Mouse (Mus musculus) kidney, embryonic 16.5 days (tissue): ENCODE data around the gene Begain. TPM values are rescaled to one million over a fixed set of nuclear protein-coding genes. Genes with fewer than 3 reads are reported as not detected.
A peak's percentile ranks its signal among the peaks of the same experiment; 100 is the strongest.

ENCODE experiments used
- ATAC-seq: fragments of 200-750 bp; cut with Nextera tagmentation; 2 replicates; pipeline ENCODE4 v1.8.0; 2017; ENCODE audit warnings: moderate TSS enrichment; ENCODE audit not compliant: low FRiP score, low TSS enrichment
- H3K27ac ChIP-seq: fragments of 300-500 bp; sonication (generic); 2 replicates; pipeline ENCODE4 v1.5.1; 2014; ENCODE audit warnings: low read length
- H3K27me3 ChIP-seq: fragments of 300-500 bp; sonication (generic); 2 replicates; pipeline ENCODE4 v1.6.1; 2014; ENCODE audit warnings: low read length, control low read depth, mixed read lengths; ENCODE audit not compliant: insufficient read depth
- H3K36me3 ChIP-seq: fragments of 300-500 bp; sonication (generic); 2 replicates; pipeline ENCODE4 v1.6.1; 2014; ENCODE audit warnings: low read length, control low read depth, mixed read lengths; ENCODE audit not compliant: insufficient read depth
- H3K4me1 ChIP-seq: fragments of 300-500 bp; sonication (generic); 2 replicates; pipeline ENCODE4 v1.6.1; 2014; ENCODE audit warnings: low read length, control low read depth, mixed read lengths; ENCODE audit not compliant: insufficient read depth
- H3K4me2 ChIP-seq: fragments of 300-500 bp; sonication (generic); replicated peaks from 2 replicates; pipeline ENCODE4 v1.6.1; 2014; ENCODE audit warnings: low read depth, low read length
- H3K4me3 ChIP-seq: fragments of 300-500 bp; sonication (generic); 2 replicates; pipeline ENCODE4 v1.5.1; 2014; ENCODE audit warnings: mild to moderate bottlenecking, low read length
- H3K9ac ChIP-seq: fragments of 300-500 bp; sonication (generic); replicated peaks from 2 replicates; pipeline ENCODE4 v1.6.1; 2014; ENCODE audit warnings: low read length
- H3K9me3 ChIP-seq: fragments of 300-500 bp; sonication (generic); 2 replicates; pipeline ENCODE4 v1.6.1; 2016; ENCODE audit warnings: low read length, control low read depth
- WGBS: fragments of 180-500 bp; shearing (Covaris S2); extraction: QIAGEN DNeasy Blood & Tissue Kit; methylation state at CpG from one replicate; pipeline ENCODE4 v1.1.7; 2014; 5-methylcytosine and 5-hydroxymethylcytosine counted together
- polyA plus RNA-seq: library from polyadenylated mRNA; unstranded; fragments of >200 nt; fragmentation: Nextera tagmentation; extraction: Ambion mirVana; gene quantifications from 2 replicates; pipeline ENCODE4 v1.2.1, GENCODE M21; 2015

Begain gene
- 3.4 and 3.7 TPM in 2 replicates for polyA plus RNA-seq

DNA sequence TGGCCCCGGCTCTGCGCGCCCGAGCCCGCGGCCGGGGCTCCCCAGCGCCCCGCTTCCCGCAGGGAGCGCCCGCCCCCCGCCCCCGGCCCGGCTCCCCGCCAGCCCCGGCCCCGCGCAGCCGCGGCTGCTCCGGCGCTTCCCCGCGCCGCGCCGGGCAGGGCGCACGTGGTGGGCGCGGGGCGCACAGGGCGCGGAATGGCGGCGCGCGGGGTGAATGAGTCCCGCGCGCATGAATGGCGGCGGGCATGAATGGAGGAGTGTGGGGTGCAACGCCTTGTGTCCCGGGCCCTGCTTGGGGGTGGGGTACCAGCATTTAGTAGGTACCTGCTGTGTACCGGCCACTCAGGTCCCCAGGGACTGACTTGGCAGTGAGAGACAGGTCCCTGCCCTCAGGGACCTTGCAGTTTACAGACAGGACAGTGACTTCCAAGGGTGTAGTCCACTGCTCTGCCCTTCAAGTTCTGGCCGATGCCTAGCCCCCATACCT lies at the start of gene Begain:
TSS of gene Begain (minus strand) at position 51 of the 487 bp plus-strand sequence.
- 1% methylated on average over 29 of the region's 48 CpGs for WGBS
- peaks cover 7% of the 10 kb centered on the region for H3K27me3 ChIP-seq
- peak within 1 kb of the TSS; percentile 66 for H3K4me3 ChIP-seq
- H3K27ac ChIP-seq = peak within 1 kb of the TSS; percentile 29; the same call in 1 of the 2 replicates
- H3K4me2 ChIP-seq = peak within 1 kb of the TSS; percentile 98
- no peaks in the 10 kb centered on the region for H3K9me3 ChIP-seq
- H3K9ac ChIP-seq = peak within 1 kb of the TSS; percentile 86
- peaks cover 13% of the 10 kb centered on the region for H3K4me1 ChIP-seq
- H3K36me3 ChIP-seq = no peaks in the 10 kb centered on the region
- ATAC-seq = peak; percentile 52

DNA sequence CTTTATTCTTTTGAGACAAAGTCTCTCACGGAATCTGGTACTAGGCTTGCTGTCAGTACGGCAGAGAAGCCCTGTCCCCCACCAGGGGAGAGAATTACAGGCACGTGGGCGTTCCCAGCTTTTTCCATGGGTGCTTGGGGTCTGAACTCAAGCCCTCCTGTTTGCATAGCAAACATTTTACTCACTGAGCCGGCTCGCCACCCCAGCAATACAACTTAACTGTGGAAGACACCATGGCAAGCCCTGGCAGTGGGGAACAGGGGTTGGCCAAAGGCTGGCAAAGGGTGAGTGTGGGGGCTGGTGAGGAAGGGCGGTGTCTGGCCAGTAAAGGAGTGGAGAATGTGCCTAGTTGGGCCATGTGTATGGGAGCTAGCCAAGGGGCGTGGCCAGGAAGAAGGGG lies 47.7 kb upstream of the Begain start:
- WGBS = 53% methylated on average over 8 of the region's 8 CpGs
- no peak overlapping the region for H3K4me2 ChIP-seq
- ATAC-seq = no peak

DNA sequence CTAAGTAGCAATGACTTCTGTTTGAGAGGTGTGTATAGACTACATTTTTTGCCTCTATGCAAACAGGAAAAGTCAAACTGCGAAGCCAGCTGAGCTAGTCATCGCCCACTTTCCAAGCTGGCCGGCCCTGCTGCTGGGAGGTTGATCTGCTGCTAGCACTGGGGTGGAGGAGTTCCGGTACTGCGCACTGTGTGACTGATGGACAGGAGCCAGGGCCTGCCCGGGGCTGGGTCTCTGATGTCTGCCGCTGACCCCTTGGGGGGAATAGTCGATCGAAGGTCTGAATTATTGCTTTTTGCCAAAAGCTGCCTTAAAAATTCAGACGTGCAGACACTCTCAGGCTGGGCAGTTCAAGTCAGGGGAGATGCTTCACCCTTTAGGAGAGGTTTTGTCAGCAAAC lies 47.1 kb upstream of the Begain start:
- no peaks in the 10 kb centered on the region for H3K36me3 ChIP-seq
- H3K27ac ChIP-seq = no peak overlapping the region
- ATAC-seq = no peak
- H3K4me2 ChIP-seq = no peak overlapping the region
- 60% methylated on average over 10 of the region's 10 CpGs for WGBS
- H3K4me3 ChIP-seq = no peak overlapping the region
- no peaks in the 10 kb centered on the region for H3K27me3 ChIP-seq
- H3K4me1 ChIP-seq = no peaks in the 10 kb centered on the region
- no peaks in the 10 kb centered on the region for H3K9me3 ChIP-seq
- no peak overlapping the region for H3K9ac ChIP-seq

More for the DNA sequence above, 47.7 kb upstream of the Begain start:
- Histone ChIP-seq H3K9me3 (no peaks in the 10 kb centered on the region), H3K9ac (no peak overlapping the region), H3K4me3 (no peak overlapping the region), H3K27ac (no peak overlapping the region), H3K4me1 (no peaks in the 10 kb centered on the region), H3K27me3 (no peaks in the 10 kb centered on the region), H3K36me3 (no peaks in the 10 kb centered on the region)

DNA sequence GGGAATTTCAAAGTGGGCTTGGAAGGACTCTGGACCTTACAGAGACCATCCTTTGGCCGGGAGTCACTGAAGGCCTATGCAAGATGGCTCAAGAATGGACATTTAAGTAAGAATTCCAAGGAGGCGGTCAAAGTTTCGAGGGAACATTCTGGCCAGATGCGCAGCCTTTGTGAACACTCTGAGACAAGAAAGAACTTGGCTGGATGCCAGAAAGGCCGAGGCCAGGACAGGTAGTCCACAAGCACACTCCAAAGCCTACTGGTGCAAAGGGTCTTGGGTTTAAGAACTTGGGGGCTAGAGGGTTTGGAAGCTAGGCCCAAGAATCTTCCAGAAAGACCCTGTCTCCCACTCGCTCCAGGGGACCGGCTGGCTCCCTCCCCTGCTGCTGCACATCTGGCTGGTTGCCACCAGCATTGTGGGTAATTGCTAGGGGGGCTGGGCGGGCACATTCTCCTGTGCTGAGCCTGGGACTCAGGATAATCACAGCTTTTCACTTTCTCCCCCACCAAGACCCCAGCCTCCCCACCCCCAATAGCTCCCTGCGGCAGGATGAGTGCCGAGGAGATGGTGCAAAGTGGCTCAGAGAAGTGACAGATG lies 45.1 kb upstream of the Begain start:
- H3K36me3 ChIP-seq = no peaks in the 10 kb centered on the region
- 53% methylated on average over 10 of the region's 10 CpGs for WGBS
- no peak for ATAC-seq
- H3K27ac ChIP-seq = peak overlapping the region; percentile 2; the same call in 1 of the 2 replicates
- no peaks in the 10 kb centered on the region for H3K27me3 ChIP-seq
- no peak overlapping the region for H3K4me3 ChIP-seq
- no peak overlapping the region for H3K9ac ChIP-seq
- H3K4me2 ChIP-seq = no peak overlapping the region
- H3K4me1 ChIP-seq = no peaks in the 10 kb centered on the region
- H3K9me3 ChIP-seq = no peaks in the 10 kb centered on the region

DNA sequence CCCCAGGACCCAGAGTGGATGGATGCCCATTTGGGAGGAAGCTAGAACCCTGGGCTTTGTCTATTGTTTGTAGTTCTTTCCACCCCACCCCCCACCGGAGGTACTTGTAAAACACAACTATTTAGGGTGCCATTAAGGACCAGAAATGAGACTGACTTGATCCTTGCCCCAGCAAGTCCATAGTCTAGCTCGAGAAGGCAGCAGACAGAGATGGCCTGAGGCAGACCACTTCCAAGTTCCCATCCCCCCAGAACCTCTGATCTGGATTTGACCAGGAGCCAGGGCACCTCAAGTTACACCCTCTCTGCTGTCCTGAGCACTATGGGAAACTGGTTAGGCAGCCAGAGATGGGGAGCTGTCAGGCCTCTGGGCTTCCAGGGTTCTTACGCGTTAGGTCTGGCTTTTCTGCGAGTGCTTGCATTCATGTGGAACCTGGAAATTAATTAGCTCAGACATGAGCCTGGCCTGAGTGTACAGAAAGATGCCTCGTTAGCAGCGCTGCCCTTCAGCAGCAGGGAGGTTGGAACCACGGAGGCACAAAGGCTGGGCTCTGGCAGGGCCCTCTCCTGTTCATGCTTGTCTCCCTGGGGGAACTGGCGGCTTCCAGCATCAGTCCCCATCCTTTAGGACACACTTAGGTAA lies 44.5 kb upstream of the Begain start:
- Histone ChIP-seq H3K4me1 (no peaks in the 10 kb centered on the region), H3K4me3 (no peak overlapping the region), H3K27me3 (no peaks in the 10 kb centered on the region), H3K27ac (peak overlapping the region; percentile 45), H3K36me3 (no peaks in the 10 kb centered on the region), H3K4me2 (no peak overlapping the region), H3K9me3 (no peaks in the 10 kb centered on the region), H3K9ac (no peak overlapping the region)
- peak; percentile 85 for ATAC-seq
- WGBS = 35% methylated on average over 9 of the region's 9 CpGs

DNA sequence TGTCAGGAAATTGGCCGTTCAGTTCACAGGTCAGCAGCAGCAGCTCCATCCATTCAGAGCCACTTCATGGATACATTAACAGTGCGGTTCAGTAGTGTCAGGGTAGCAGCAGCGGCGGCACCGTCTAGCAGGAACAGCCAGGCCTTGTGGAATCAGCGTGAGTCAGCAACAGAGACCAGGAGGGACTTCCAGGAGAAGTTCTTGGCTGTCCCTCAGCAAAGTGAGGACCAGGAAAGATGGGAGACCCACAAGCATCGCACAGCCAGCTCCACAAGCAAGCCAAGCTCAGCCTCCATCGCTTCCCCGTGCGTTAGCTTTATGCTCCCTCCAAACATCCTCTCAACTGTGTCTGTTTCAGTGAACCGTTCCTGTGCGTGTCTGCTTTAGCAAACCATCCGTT lies 40.9 kb upstream of the Begain start:
- no peak for ATAC-seq
- 82% methylated on average over 13 of the region's 13 CpGs for WGBS

DNA sequence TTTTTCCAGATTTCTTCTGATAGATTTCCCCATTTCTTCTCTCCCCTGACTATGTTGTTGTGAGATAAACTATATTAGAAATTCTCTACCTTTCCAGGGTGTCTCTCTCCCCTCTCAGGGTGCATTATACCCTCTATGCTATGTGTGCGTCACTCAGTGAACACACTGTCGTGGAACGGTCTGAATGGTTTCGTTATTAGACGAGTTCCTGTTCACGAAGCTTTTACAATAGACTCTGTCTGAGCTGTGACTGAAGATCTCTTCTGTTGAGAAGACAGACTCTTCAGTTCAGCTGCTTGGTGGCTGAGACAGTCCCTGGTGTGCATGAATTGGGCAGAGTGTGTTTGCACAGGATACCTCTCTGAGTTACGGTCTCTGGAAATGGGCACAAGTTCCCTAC lies 32.4 kb upstream of the Begain start:
- Histone ChIP-seq H3K4me3 (no peak overlapping the region), H3K27ac (no peak overlapping the region), H3K9me3 (no peaks in the 10 kb centered on the region), H3K4me2 (no peak overlapping the region), H3K36me3 (no peaks in the 10 kb centered on the region), H3K4me1 (no peaks in the 10 kb centered on the region), H3K9ac (no peak overlapping the region), H3K27me3 (no peaks in the 10 kb centered on the region)
- ATAC-seq = no peak
- WGBS = 89% methylated on average over 7 of the region's 7 CpGs

More for the DNA sequence above, 40.9 kb upstream of the Begain start:
- H3K36me3 ChIP-seq = no peaks in the 10 kb centered on the region
- H3K4me1 ChIP-seq = no peaks in the 10 kb centered on the region
- H3K9me3 ChIP-seq = no peaks in the 10 kb centered on the region
- no peaks in the 10 kb centered on the region for H3K27me3 ChIP-seq
- H3K4me2 ChIP-seq = no peak overlapping the region
- H3K27ac ChIP-seq = no peak overlapping the region
- no peak overlapping the region for H3K9ac ChIP-seq
- no peak overlapping the region for H3K4me3 ChIP-seq

DNA sequence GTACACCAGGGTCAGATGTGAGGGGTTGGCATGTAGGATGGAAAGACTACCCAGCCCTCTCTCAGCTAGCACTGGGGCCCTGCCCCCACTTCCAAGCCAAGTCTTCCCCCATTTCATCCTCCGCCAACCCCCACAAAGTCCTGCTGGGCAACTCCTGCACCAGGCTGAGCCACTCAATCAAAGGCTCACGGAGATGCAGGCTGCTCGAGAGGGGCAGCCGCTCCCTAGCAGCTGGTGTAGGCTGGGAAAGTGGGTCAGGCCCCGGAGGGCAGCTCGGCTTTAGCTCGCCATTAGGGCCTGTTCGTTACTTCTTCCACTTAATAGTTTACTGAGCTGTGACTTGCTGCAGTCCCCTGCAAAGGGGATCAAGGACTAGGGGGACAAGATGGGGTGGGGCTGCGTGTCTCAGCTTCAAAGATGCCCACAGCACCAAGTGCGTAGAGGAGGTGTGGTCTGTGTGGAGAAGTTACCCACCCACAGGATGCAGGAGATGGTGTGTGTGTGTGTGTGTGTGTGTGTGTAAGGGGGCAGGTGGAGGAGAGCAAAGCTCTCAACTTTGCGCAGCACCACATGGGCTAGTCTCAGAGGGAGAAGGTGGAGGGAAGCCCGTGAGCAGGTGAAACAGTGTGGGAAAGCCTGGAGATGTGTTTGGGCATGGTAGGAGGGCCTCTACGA lies 22.6 kb upstream of the Begain start:
- Histone ChIP-seq H3K9ac (no peak overlapping the region), H3K27me3 (no peaks in the 10 kb centered on the region)

DNA sequence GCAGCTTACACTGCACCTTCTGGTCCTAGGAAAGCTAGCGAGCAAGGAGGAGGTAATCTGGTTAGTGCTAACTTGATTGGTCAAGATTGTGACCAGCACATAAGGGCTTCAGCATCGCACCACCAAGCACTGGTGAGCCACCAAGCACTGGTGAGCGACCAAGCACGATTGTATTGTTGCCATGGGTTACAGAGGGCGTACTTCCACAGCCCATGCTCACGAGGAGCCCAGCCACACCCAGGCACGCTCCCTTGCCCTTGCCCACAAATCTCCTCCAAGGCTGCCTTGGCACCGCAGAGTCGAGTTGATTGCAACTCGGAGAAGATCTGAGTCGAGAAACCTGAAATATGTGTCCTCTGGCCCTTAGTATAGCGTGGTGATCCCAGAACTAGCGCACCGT lies 22.0 kb upstream of the Begain start:
- Histone ChIP-seq H3K27ac (no peak overlapping the region), H3K9ac (no peak overlapping the region)

More for the DNA sequence above, 22.6 kb upstream of the Begain start:
- Histone ChIP-seq H3K9me3 (no peaks in the 10 kb centered on the region), H3K36me3 (no peaks in the 10 kb centered on the region), H3K4me2 (no peak overlapping the region), H3K4me1 (no peaks in the 10 kb centered on the region), H3K4me3 (no peak overlapping the region), H3K27ac (no peak overlapping the region)
- peak; percentile 79 for ATAC-seq
- 61% methylated on average over 13 of the region's 13 CpGs for WGBS

DNA sequence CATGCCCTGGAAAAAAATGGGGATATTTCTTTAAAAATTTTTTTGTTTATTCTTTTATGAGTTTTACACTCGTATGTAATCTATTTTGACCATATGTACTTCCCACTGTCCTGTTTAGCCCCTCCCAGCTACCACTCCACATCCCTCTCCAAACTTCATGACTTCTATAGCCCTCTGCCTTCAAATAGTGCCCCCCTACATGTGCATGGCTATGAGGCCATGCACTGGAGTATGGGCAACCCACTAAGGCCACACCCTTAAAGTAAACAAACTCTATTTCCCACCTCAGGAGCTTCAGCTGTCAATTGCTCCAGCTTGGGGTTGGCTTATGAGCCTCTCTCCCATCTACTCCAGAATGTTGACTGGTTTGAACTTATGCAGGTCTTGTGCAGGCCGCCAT lies 18.1 kb upstream of the Begain start:
- Histone ChIP-seq H3K4me3 (no peak overlapping the region), H3K36me3 (no peaks in the 10 kb centered on the region), H3K9ac (no peak overlapping the region), H3K4me2 (no peak overlapping the region), H3K27me3 (no peaks in the 10 kb centered on the region), H3K9me3 (no peaks in the 10 kb centered on the region), H3K4me1 (no peaks in the 10 kb centered on the region), H3K27ac (no peak overlapping the region)
- 82% methylated on average over 2 of the region's 2 CpGs for WGBS
- no peak for ATAC-seq

More for the DNA sequence above, 22.0 kb upstream of the Begain start:
- Histone ChIP-seq H3K9me3 (no peaks in the 10 kb centered on the region), H3K4me1 (no peaks in the 10 kb centered on the region), H3K27me3 (no peaks in the 10 kb centered on the region), H3K36me3 (no peaks in the 10 kb centered on the region), H3K4me3 (no peak overlapping the region), H3K4me2 (no peak overlapping the region)
- peak; percentile 78; the same call in 1 of the 2 replicates for ATAC-seq
- WGBS = 59% methylated on average over 14 of the region's 14 CpGs
